In the genomic region with DNA sequence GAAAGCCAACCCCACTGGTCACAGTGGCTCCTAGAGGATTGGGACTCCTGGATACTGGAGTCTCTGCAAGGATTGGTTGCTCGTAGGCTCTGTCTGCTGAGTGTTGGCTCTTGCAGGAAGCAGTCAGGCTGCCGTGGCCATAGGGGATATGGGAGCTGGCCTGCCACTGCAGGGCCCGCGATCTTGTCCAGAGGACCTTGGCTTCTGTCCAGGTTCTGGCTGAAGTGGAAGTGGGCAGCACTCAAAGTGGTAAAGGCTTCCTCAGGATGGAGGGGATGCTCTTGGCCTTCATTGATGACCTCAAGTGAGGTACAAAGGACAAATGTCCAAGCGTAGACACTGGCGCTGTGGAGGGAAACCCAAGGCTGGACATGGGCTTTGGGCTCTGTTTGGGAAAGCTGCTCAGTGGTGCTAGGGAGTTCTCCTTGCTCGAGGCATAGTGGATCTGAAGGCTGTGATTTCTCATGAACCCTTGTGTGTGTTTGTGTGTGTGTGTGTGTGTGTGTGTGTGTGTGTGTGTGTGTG, we compare ENCODE assay signal across 18 mouse cellular contexts. TPM values are rescaled to one million over a fixed set of nuclear protein-coding genes. Genes with fewer than 3 reads are reported as not detected.
DNase-seq lines count a peak whose midpoint lies in the region; ATAC-seq lines count a peak whose summit lies in the region.
"Had no signal": no experiment of that assay in that cellular context is flagged by ENCODE, and none has a peak within 500 bp of the region (broad histone marks: within the 10 kb centered on the region; RNA-seq: fewer than 3 reads in every experiment).

No protein-coding gene starts in this region.

- no peaks in the 10 kb centered on the region for H3K9me3 ChIP-seq in heart, embryonic 15.5 days (replicated peaks)
- H3K9me3 ChIP-seq in midbrain, embryonic 11.5 days (ENCODE audit: control insufficient read depth, low read length), result no peaks in the 10 kb centered on the region
- H3K9me3 ChIP-seq in midbrain, embryonic 15.5 days, result no peaks in the 10 kb centered on the region
- H3K9me3 ChIP-seq: hindbrain, embryonic 15.5 days; liver, embryonic 12.5 days had no signal

- no peak overlapping the region for H3K9ac ChIP-seq in heart, embryonic 15.5 days
- H3K9ac ChIP-seq in midbrain, embryonic 11.5 days (ENCODE audit: low read length), result no peak overlapping the region
- H3K9ac ChIP-seq in midbrain, embryonic 15.5 days, result no peak overlapping the region
- H3K9ac ChIP-seq: hindbrain, embryonic 15.5 days; liver, embryonic 12.5 days had no signal

- ATAC-seq in heart, embryonic 15.5 days (replicated peaks; ENCODE audit: insufficient number of reproducible peaks, insufficient read depth, low FRiP score, low read depth), result no peak
- no peak for ATAC-seq in midbrain, embryonic 11.5 days (ENCODE audit: low FRiP score)
- no peak for ATAC-seq in midbrain, embryonic 15.5 days (replicated peaks)
- ATAC-seq: forebrain, embryonic 16.5 days; liver, embryonic 12.5 days had no signal

- no peak overlapping the region for H3K4me3 ChIP-seq in heart, embryonic 15.5 days
- H3K4me3 ChIP-seq in midbrain, embryonic 11.5 days (ENCODE audit: low read depth, low read length), result no peak overlapping the region
- no peak overlapping the region for H3K4me3 ChIP-seq in midbrain, embryonic 15.5 days
- H3K4me3 ChIP-seq: hindbrain, embryonic 15.5 days; liver, embryonic 12.5 days had no signal

- no peaks in the 10 kb centered on the region for H3K27me3 ChIP-seq in heart, embryonic 15.5 days
- no peaks in the 10 kb centered on the region for H3K27me3 ChIP-seq in midbrain, embryonic 11.5 days (ENCODE audit: control insufficient read depth, insufficient read depth, low read length)
- no peaks in the 10 kb centered on the region for H3K27me3 ChIP-seq in midbrain, embryonic 15.5 days (replicated peaks)
- H3K27me3 ChIP-seq: hindbrain, embryonic 15.5 days had no signal

- peaks cover 12% of the 10 kb centered on the region; the same call in 1 of the 2 replicates for H3K36me3 ChIP-seq in heart, embryonic 15.5 days
- H3K36me3 ChIP-seq in midbrain, embryonic 11.5 days (ENCODE audit: control insufficient read depth, insufficient read depth, low read length), result 0 out of 2 replicates have a peak, but pooled peaks cover 2% of the 10 kb centered on the region
- peaks cover 4% of the 10 kb centered on the region; the same call in 1 of the 2 replicates for H3K36me3 ChIP-seq in midbrain, embryonic 15.5 days (replicated peaks)

- DNase-seq in heart, adult 9 months (ENCODE audit: low spot score in 2 of 2), result no peak
- DNase-seq in midbrain, embryonic 11.5 days (ENCODE audit: low spot score, missing footprints), result peak; percentile 75
- DNase-seq in cerebellum, postnatal 25 days, result peak; percentile 59 to 64
- no peak for DNase-seq in layer of hippocampus, adult 18-20 months (ENCODE audit: low spot score in 2 of 2)
- no peak for DNase-seq in ovary, postnatal 10 days (ENCODE audit: low spot score)
- DNase-seq: gastrocnemius, postnatal 36 days; kidney, adult 9 months; right cerebral cortex, postnatal 4 days; thymus, postnatal 4 days had no signal

- peaks cover 29% of the 10 kb centered on the region for H3K4me1 ChIP-seq in heart, embryonic 15.5 days (replicated peaks)
- peaks cover 4% of the 10 kb centered on the region for H3K4me1 ChIP-seq in midbrain, embryonic 11.5 days (ENCODE audit: control insufficient read depth, insufficient read depth, low read length)
- peaks cover 18% of the 10 kb centered on the region for H3K4me1 ChIP-seq in midbrain, embryonic 15.5 days

- H3K27ac ChIP-seq in heart, embryonic 15.5 days, result 0 out of 2 replicates have a peak overlapping the region, but pooled peaks have one; percentile 21
- no peak overlapping the region for H3K27ac ChIP-seq in midbrain, embryonic 11.5 days (ENCODE audit: low read depth, low read length)
- no peak overlapping the region for H3K27ac ChIP-seq in midbrain, embryonic 15.5 days
- H3K27ac ChIP-seq: hindbrain, embryonic 15.5 days; liver, embryonic 12.5 days had no signal

- no peak overlapping the region for H3K4me2 ChIP-seq in heart, embryonic 15.5 days
- H3K4me2 ChIP-seq in midbrain, embryonic 11.5 days, result no peak overlapping the region
- no peak overlapping the region for H3K4me2 ChIP-seq in midbrain, embryonic 15.5 days
- H3K4me2 ChIP-seq: hindbrain, embryonic 15.5 days; liver, embryonic 12.5 days had no signal

- 43% methylated on average over 7 of the region's 7 CpGs for WGBS in heart, embryonic 15.5 days
- WGBS in midbrain, embryonic 11.5 days, result 86% methylated on average over 7 of the region's 7 CpGs
- 81% methylated on average over 7 of the region's 7 CpGs for WGBS in midbrain, embryonic 15.5 days

RNA-seq across cellular contexts. Expression of gene Cd5, which starts 20.5 kb away (rescaled TPM):
- 0.53 and 1.4 TPM in 2 replicates for polyA plus RNA-seq in heart, embryonic 15.5 days (2015; fragmentation: Nextera tagmentation; extraction: Ambion mirVana)
- 0.08 and 0.22 TPM in 2 replicates for polyA plus RNA-seq in midbrain, embryonic 11.5 days (2014; fragmentation: Nextera tagmentation; extraction: Ambion mirVana)
- polyA plus RNA-seq in midbrain, embryonic 15.5 days (2015; fragmentation: Nextera tagmentation; extraction: Ambion mirVana), result 0.52 and 0.86 TPM in 2 replicates
- not detected for total RNA-seq in layer of hippocampus, adult 18-20 months (2021)
- total RNA-seq: common myeloid progenitor, adult 5-6 weeks; left cerebral cortex, postnatal 25 days had no signal
- polyA plus RNA-seq: liver, embryonic 12.5 days had no signal

RNA-seq across cellular contexts. Expression of gene Vps37c, which starts 29.8 kb away (rescaled TPM):
- 25.1 and 34.3 TPM in 2 replicates for polyA plus RNA-seq in heart, embryonic 15.5 days (2015; fragmentation: Nextera tagmentation; extraction: Ambion mirVana)
- 23.1 and 26.0 TPM in 2 replicates for polyA plus RNA-seq in midbrain, embryonic 11.5 days (2014; fragmentation: Nextera tagmentation; extraction: Ambion mirVana)
- 31.8 TPM in 2 replicates for polyA plus RNA-seq in midbrain, embryonic 15.5 days (2015; fragmentation: Nextera tagmentation; extraction: Ambion mirVana)
- 10 to 100 TPM; 19.3 to 23.1 TPM for total RNA-seq in layer of hippocampus, adult 18-20 months (2021)

RNA-seq across cellular contexts. Expression of gene Pga5, which starts 40.4 kb away (rescaled TPM):
- polyA plus RNA-seq in heart, embryonic 15.5 days (2015; fragmentation: Nextera tagmentation; extraction: Ambion mirVana), result not detected in 2 replicates
- polyA plus RNA-seq in midbrain, embryonic 11.5 days (2014; fragmentation: Nextera tagmentation; extraction: Ambion mirVana), result not detected in 2 replicates
- polyA plus RNA-seq in midbrain, embryonic 15.5 days (2015; fragmentation: Nextera tagmentation; extraction: Ambion mirVana), result not detected in 2 replicates
- total RNA-seq in layer of hippocampus, adult 18-20 months (2021), result not detected
- total RNA-seq: common myeloid progenitor, adult 5-6 weeks; gastrocnemius, postnatal 36 days; layer of hippocampus, adult 8-10 months; left cerebral cortex, postnatal 25 days; megakaryocyte, adult 5-6 weeks had no signal
- polyA plus RNA-seq: forebrain, embryonic 16.5 days; hindbrain, embryonic 15.5 days had no signal

Comparison
In these comparisons a context has a peak if more than half of its experiments do, and no peak if none do; other contexts are left out.
1. DNase-seq: peak in midbrain, embryonic 11.5 days (single experiment) and cerebellum, postnatal 25 days (2 of 2); none in heart, adult 9 months (0 of 2), layer of hippocampus, adult 18-20 months (0 of 2) and ovary, postnatal 10 days (single experiment).